Mouse (Mus musculus) C2C12 (cell line): ENCODE measurements around the gene Zfp277.

Experiments used
- CEBPB ChIP-seq: IDR thresholded peaks from one replicate; pipeline ENCODE4 v1.6.1; 2011; ENCODE audit warnings: low read depth, mild to moderate bottlenecking, control low read depth, moderate library complexity
- CTCF ChIP-seq: IDR thresholded peaks from one replicate; pipeline ENCODE4 v1.5.1; 2011; ENCODE audit not compliant: control insufficient read depth, insufficient read depth, insufficient read length
- FOSL1 ChIP-seq: IDR thresholded peaks from one replicate; pipeline ENCODE4 v1.8.0; 2011; ENCODE audit warnings: mild to moderate bottlenecking, low read length; ENCODE audit not compliant: poor library complexity, insufficient read depth, severe bottlenecking
- MYOD1 ChIP-seq: IDR thresholded peaks from one replicate; pipeline ENCODE4 v1.6.1; 2011; ENCODE audit warnings: low read depth; ENCODE audit not compliant: control insufficient read depth, insufficient read length
- MYOG ChIP-seq: IDR thresholded peaks from one replicate; pipeline ENCODE4 v1.6.1; 2011; ENCODE audit not compliant: control insufficient read depth, insufficient read length; ENCODE audit errors: extremely low read depth
- USF1 ChIP-seq: IDR thresholded peaks from one replicate; pipeline ENCODE4 v1.6.1; 2011; ENCODE audit warnings: low read depth, mild to moderate bottlenecking, control low read depth, moderate library complexity

DNA sequence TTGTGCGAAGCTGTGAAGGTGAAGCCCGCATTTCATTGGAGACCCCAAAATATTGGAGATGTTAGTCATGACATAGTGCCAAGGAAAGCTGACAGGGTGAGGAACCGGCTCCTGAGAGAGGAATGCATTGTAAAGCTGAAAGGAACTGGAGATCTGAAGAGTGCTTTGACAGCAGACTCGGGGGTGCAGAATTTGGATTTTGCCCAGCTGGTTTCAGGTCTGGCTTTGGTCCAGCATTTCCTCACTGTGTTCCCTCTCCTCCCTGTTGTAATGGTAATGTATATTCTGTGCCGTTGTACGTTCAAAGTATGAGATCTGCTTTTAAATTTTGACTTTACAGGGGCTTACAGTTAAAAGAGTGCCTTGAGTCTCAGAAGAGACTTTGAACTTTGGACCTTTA lies 141.7 kb downstream of the Zfp277 start:
- no peak for TF ChIP-seq CTCF
- no peak for TF ChIP-seq MYOD1
- TF ChIP-seq USF1, result no peak
- no peak for TF ChIP-seq MYOG
- TF ChIP-seq CEBPB, result no peak
- TF ChIP-seq FOSL1, result no peak
